In genomic region chr17:23537554-23538255, GRCm38 (mm10) we compare ENCODE assay signal across 9 mouse cellular contexts. TPM values are rescaled to one million over a fixed set of nuclear protein-coding genes. Genes with fewer than 3 reads are reported as not detected.
DNase-seq lines count a peak whose midpoint lies in the region; ATAC-seq and TF ChIP-seq lines count a peak whose summit lies in the region.
"Had no signal": no experiment of that assay in that cellular context is flagged by ENCODE, and none has a peak within 500 bp of the region (broad histone marks: within the 10 kb centered on the region; RNA-seq: fewer than 3 reads in every experiment).

No protein-coding gene starts in this region.

- no peaks in the 10 kb centered on the region for H3K9me3 ChIP-seq in embryonic facial prominence, embryonic 10.5 days
- no peaks in the 10 kb centered on the region for H3K9me3 ChIP-seq in limb, embryonic 10.5 days (replicated peaks)
- H3K9me3 ChIP-seq in neural tube, embryonic 14.5 days (ENCODE audit: control insufficient read depth, low read length), result no peaks in the 10 kb centered on the region

- H3K36me3 ChIP-seq in embryonic facial prominence, embryonic 10.5 days (replicated peaks), result no peaks in the 10 kb centered on the region
- no peaks in the 10 kb centered on the region for H3K36me3 ChIP-seq in limb, embryonic 10.5 days
- no peaks in the 10 kb centered on the region for H3K36me3 ChIP-seq in neural tube, embryonic 14.5 days (ENCODE audit: control insufficient read depth, insufficient read depth, low read length)

- 0 out of 2 replicates have a peak overlapping the region, but pooled peaks have one; percentile 11 for H3K9ac ChIP-seq in neural tube, embryonic 14.5 days (replicated peaks; ENCODE audit: low read depth, low read length)

- H3K4me2 ChIP-seq in neural tube, embryonic 14.5 days (ENCODE audit: low read depth, low read length), result peak overlapping the region; percentile 41

- peaks cover 62% of the 10 kb centered on the region for H3K27me3 ChIP-seq in embryonic facial prominence, embryonic 10.5 days (replicated peaks; ENCODE audit: low read depth, poor library complexity, severe bottlenecking)
- H3K27me3 ChIP-seq in limb, embryonic 10.5 days (ENCODE audit: low read depth, poor library complexity, severe bottlenecking), result peaks cover 48% of the 10 kb centered on the region
- H3K27me3 ChIP-seq in neural tube, embryonic 14.5 days (ENCODE audit: control insufficient read depth, insufficient read depth, low read length), result peaks cover 10% of the 10 kb centered on the region

- peaks cover 36% of the 10 kb centered on the region for H3K4me1 ChIP-seq in embryonic facial prominence, embryonic 10.5 days
- peaks cover 39% of the 10 kb centered on the region for H3K4me1 ChIP-seq in limb, embryonic 10.5 days
- H3K4me1 ChIP-seq in neural tube, embryonic 14.5 days (ENCODE audit: control insufficient read depth, insufficient read depth, low read length), result no peaks in the 10 kb centered on the region

- intact Hi-C loops in gastrocnemius, postnatal 36 days (cut with DNase I), result no loop called here

- TF ChIP-seq CTCF in layer of hippocampus, adult 2 months (conservative IDR thresholded peaks at IDR 0.05), result no peak

- peak in 1 of 2 experiments; percentile 7 for DNase-seq in layer of hippocampus, adult 2 months (ENCODE audit: low spot score in 2 of 2)
- DNase-seq in layer of hippocampus, adult 11-12 months (ENCODE audit: low spot score), result no peak
- peak; percentile 50 for DNase-seq in embryonic facial prominence, embryonic 10.5 days (ENCODE audit: low spot score)
- DNase-seq in limb, embryonic 10.5 days (ENCODE audit: low spot score), result peak; percentile 48
- no peak for DNase-seq in gastrocnemius, postnatal 36 days
- no peak for DNase-seq in layer of hippocampus, postnatal 25 days (ENCODE audit: extremely low spot score in 1 of 2, low spot score in 1 of 2)

- no peak overlapping the region for H3K27ac ChIP-seq in layer of hippocampus, adult 2 months
- H3K27ac ChIP-seq in embryonic facial prominence, embryonic 10.5 days (replicated peaks), result no peak overlapping the region
- H3K27ac ChIP-seq in limb, embryonic 10.5 days, result no peak overlapping the region
- no peak overlapping the region for H3K27ac ChIP-seq in neural tube, embryonic 14.5 days (ENCODE audit: low read depth, low read length)

- peak overlapping the region; percentile 44; the same call in 1 of the 2 replicates for H3K4me3 ChIP-seq in layer of hippocampus, adult 2 months
- peak overlapping the region; percentile 55 for H3K4me3 ChIP-seq in embryonic facial prominence, embryonic 10.5 days
- H3K4me3 ChIP-seq in limb, embryonic 10.5 days, result peak overlapping the region; percentile 48
- H3K4me3 ChIP-seq in neural tube, embryonic 14.5 days (ENCODE audit: low read depth, low read length), result peak overlapping the region; percentile 13

- no peak for ATAC-seq in neural tube, embryonic 14.5 days (ENCODE audit: low read depth)
- ATAC-seq in inflammation-experienced regulatory T-cells, adult 6 months, result no peak

- 6% methylated on average over 27 of the region's 27 CpGs for WGBS in embryonic facial prominence, embryonic 10.5 days
- WGBS in limb, embryonic 10.5 days, result 5% methylated on average over 27 of the region's 27 CpGs
- WGBS in neural tube, embryonic 14.5 days, result 6% methylated on average over 27 of the region's 27 CpGs

RNA-seq across cellular contexts. Expression of gene Zfp213, which starts 26.3 kb away (rescaled TPM):
- 1 to 10 TPM; 5.7 to 6.9 TPM for total RNA-seq in layer of hippocampus, adult 2 months (2021)
- 27.2 and 31.0 TPM in 2 replicates for polyA plus RNA-seq in embryonic facial prominence, embryonic 10.5 days (2016; fragmentation: Nextera tagmentation; extraction: Ambion mirVana)
- 31.3 and 31.9 TPM in 2 replicates for polyA plus RNA-seq in limb, embryonic 10.5 days (2016; fragmentation: Nextera tagmentation; extraction: Ambion mirVana)
- polyA plus RNA-seq in neural tube, embryonic 14.5 days (2014; fragmentation: Nextera tagmentation; extraction: Ambion mirVana), result 16.9 and 19.8 TPM in 2 replicates
- total RNA-seq in gastrocnemius, postnatal 36 days (2021), result 1 to 10 TPM; 1.8 TPM
- total RNA-seq in layer of hippocampus, postnatal 25 days (2021), result 1 to 10 TPM; 5.5 to 7.6 TPM
- polyA plus RNA-seq in inflammation-experienced regulatory T-cells, adult 6 months (2017; shearing (Covaris generic)), result 1 to 10 TPM; 4.0 to 5.5 (median 4.8) TPM

RNA-seq across cellular contexts. Expression of gene Vmn2r117, which starts 58.2 kb away (rescaled TPM):
- not detected for total RNA-seq in layer of hippocampus, adult 2 months (2021)
- polyA plus RNA-seq in embryonic facial prominence, embryonic 10.5 days (2016; fragmentation: Nextera tagmentation; extraction: Ambion mirVana), result not detected in 2 replicates
- polyA plus RNA-seq in limb, embryonic 10.5 days (2016; fragmentation: Nextera tagmentation; extraction: Ambion mirVana), result not detected in 2 replicates
- polyA plus RNA-seq in neural tube, embryonic 14.5 days (2014; fragmentation: Nextera tagmentation; extraction: Ambion mirVana), result not detected in 2 replicates
- not detected for total RNA-seq in gastrocnemius, postnatal 36 days (2021)
- total RNA-seq in layer of hippocampus, postnatal 25 days (2021), result not detected
- not detected for polyA plus RNA-seq in inflammation-experienced regulatory T-cells, adult 6 months (2017; shearing (Covaris generic))
- polyA plus RNA-seq: testis, adult 2 months had no signal

Comparison
In these comparisons a context has a peak if more than half of its experiments do, and no peak if none do; other contexts are left out.
1. DNase-seq: peak in embryonic facial prominence, embryonic 10.5 days (single experiment) and limb, embryonic 10.5 days (single experiment); none in layer of hippocampus, adult 11-12 months (single experiment), gastrocnemius, postnatal 36 days (0 of 2) and layer of hippocampus, postnatal 25 days (0 of 2).
2. Peak in every context shown above with its lines, with median percentiles within 50 percentile points of each other: H3K4me3 ChIP-seq.